Mouse (Mus musculus): ENCODE data around the gene Scai.
"Not testable (repeated sequence)": the region's sequence is repeated elsewhere in the genome, so short reads cannot be mapped to it uniquely, and the experiment has no call there.

Scai gene

DNA sequence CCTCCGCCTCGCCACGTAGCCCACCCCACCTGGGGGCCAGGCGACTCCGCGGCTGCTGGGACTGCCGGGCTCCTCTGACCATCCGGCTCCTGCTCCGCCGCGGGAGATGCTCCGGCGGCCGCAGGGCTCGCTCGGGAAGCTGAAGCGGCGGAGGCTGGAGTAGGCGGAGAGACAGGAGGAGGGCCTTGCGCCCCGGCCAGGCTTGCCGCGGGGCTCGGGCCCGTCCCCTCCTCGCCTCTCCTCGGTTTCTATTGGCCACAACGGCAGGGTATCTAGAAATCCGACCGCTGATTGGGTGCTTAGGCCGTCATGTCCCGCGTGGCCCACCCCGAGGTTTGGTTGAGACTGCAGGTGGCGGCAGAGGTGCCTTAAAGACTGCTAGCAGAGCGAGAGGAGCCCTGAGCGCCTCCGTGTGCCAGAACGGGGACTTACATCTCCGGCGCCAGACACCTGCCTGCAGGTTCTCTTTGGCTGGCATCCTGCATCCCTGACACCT is at the start of gene Scai:
TSS of gene Scai (minus strand) at position 174 of the 496 bp plus-strand sequence.
- DNase-seq: peak; percentile 100

DNA sequence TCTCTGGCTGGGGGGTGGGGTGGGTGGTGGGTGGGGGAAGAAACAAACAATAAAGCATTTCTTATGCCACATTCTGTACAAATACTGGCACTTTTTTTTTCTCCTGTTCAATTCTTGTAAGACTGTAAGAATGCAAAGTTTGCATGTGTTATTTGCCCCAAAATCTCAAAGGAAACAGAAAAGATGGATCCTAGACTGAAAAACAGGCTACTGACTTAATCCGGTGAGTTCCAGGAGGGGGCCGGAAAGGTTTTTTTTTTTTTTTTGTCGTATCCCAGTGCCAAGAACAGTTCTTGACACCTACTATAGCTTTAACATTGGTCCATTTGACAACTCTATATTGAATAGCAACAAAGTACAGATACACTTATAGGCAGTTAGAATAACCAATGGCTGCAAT is 36.2 kb upstream of the Scai start:
- DNase-seq: no peak

DNA sequence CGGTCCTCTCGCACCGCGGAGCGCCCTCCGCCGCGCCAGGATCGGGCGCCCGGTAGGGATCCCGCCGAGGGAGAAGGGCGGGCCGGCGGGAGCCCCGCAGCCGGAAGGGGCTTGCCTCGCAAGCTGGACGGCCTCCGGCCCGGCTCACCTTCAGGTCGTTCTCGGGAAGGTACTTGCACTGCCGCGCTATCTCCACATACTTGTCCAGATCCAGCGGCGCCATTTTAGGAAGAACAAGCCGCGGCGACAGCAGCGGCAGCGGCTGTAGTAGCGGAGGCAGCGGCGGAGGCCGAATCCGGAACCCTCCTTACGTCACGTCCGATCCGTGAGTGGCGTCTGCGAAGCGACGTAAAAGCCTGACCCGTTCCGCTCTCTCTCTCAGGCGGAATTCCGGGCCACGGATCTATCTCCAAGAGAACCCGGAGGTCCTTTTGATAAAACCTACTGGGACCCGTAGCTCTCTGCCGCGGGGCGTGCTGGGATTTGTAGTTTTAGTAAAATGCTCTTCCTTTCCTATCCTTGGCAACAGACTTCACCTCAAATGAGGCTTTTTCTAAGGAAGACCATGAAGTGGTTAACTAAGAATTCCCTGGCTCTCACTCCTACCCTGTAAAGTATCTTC is 35.6 kb upstream of the Scai start, which contains the start of gene Ppp6c:
TSS of gene Ppp6c (minus strand) at position 433 of the 622 bp plus-strand sequence.
- peak; percentile 99 for DNase-seq

DNA sequence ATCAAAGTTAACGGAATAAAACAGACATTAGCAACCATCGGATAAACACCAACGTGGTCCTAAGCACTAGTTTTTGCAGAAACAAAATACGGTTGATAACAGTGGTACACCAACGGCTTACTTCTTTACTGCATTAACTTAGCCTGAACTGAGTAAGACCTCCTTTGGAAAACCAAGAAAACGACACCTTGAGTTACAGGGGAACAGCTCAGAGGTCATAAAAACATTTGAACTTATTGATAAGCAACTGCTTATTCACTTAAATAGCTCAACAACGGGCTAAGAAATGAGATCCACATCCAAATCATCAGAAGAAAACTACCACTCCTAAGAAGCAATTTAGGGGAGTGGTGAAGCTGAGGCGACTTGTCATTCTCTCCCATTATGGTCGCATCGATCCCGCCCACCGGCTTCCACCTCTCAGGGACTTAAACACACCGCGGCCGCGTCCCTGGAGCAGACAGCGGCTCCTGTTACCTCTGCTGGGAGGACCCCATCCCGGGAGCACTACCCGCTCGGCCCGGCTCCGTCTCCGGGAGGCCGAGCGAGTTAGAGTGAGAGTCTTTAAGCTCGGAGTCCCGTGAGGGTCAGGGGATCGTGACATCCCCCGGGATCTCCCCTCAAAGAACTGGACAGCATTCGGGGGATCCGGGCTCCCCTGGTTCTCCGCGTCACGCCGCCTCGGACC is 34.9 kb upstream of the Scai start:
- not testable (repeated sequence) for DNase-seq

DNA sequence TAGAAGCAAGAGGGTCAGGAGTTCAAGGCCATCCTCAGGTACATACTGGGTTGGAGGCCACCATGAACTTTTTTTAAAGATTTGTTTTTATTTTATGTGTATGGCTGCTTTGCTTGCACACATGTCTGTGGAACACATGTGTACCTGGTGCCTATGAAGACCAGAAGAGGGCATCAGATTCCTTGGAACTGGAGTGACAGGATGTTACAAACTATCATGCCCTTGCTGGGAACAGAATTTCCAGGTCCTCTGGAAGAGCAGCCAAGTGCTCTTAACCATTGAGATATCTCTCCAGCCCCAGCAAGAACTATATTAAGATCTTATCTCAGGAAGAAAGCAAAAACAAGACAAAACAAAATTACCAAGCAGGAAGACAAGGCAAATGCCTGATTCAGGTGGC is 34.1 kb upstream of the Scai start:
- no peak for DNase-seq

DNA sequence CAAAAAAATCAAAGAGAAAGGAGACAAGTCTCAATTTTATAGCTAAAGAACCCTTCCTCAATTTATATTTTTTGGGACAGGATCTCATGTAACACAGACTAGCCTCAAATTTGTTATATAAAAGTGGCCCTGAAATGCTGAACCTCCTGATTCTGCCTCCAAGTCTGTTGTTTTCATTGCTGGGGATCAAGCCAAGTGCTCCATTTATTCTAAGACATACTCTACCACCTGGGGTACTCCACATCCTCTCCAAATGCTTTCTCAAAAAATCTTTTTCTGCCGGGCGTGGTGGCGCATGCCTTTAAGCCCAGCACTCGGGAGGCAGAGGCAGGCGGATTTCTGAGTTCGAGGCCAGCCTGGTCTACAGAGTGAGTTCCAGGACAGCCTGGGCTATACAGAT is 29.5 kb upstream of the Scai start:
- no peak for DNase-seq

DNA sequence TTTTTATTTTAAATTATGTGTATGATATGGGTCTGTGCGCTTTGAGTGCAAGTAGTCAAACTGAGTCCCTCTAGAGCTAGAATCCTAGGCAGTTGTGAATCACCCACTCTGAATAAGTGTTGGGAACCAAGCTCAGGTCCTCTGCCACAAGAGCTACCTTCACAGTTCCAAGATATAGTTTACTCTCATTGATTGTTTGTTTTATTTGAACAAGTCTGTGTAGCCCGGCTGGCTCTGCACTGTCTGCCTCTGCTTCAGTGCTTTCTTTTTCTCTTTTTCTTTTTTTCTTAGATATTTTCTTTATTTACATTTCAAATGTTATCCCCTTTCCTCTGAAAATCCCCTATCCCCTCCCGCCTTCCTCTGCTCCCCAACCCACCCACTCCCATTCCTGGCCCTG is 28.5 kb upstream of the Scai start:
- DNase-seq: no peak

DNA sequence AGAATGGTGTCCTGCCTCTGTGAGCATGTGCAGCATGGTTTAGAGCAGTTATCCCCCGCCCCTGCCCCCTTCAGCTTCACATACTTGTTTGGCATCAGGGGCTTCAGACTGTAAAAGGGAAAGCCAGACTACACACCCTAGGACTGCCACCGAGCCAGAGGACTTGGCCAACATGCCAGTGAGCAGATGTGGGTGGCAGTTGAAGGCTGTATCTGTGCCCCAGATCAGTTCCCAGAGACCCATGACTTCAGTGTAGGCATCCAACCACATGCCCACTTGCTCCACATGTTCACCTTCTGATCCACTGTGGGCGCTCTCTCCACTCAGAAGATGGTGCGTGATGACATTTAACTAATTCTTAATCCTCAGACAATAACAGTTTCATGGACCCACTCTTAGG is 26.6 kb upstream of the Scai start:
- DNase-seq: no peak

DNA sequence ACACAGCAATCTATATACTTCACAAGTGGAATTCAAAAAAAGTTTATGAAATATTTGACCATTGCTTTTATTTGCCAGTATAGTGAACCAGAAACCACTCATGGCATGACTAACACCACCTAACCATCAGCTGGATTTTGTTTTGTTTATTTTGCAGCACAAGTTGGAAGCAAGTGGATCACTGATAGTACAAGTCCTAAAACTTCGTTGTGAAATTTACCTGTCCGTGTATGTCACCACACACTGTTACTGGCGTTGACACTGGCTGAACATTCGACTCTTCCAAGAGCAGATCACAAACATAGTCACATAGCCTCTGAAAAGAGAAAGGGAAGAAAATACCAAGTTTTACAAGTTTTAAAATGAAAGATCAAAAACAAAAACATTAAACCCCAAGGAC is 20.2 kb upstream of the Scai start:
- DNase-seq: no peak

DNA sequence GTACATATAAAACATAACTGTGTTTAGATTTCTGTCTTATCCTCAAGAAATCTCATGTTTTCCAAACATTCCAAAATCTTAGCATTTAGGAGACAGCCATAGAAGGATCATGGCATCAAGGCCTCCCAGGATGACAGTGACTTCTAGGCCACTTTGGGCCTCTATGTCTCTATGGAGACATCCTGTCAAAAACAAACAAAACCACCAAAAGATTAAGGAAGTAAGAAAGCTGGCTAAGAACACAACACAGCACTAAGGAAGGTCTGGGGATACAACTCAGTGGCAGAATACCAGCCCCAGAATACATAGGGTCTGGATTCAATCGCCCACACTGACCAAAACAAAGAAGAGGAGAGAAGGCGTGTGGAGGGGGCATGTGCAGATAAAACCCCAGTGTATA is 12.8 kb upstream of the Scai start:
- DNase-seq: no peak

DNA sequence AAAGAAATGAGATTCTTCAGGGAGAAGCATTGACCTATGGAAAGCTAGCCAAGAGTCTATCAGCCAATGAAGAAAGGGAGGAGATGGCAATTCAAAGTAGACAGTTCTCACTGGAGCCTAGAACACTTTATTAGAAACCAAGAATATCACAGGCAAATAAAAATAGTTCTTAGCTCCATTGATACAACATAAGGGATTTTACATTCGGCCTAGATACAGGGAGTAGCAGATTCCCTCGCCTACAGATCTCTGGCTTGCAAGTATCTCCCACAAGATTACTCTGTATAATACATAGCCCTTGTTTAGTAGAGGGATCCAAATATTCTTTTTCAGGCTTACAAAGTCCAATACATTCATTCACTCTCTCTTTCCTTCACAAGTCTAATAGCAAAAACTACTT is 4.3 kb upstream of the Scai start:
- no peak for DNase-seq

DNA sequence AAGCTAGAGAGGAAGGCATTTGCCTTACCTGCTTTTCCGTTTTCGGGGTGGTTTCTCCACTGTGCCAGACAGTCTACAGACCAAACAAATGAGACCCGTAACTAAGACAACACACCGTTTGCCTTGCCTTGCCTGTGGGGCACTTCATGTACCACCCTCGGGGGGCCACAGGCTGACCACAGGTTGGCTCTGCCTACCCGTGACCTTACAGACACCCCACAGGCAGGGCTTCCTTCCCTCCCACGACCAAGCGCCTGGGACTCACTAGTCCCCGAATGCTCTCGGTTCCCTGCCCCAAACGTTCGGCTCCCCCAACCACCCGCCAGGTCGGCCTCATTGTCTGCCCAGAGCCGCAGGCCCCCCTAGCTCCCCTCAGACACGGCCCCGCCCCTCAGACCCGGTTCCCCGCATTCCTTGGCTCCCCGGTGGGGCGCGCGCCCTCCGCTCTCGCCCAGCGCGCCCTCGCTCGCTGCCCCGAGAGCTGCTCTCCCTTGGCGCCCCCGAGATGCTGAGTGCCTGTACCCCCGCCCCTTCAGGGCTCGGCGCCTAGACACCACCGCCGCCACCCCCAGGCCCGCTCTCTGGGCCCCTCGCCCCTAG is 473 bp downstream of the Scai start:
- DNase-seq: no peak

DNA sequence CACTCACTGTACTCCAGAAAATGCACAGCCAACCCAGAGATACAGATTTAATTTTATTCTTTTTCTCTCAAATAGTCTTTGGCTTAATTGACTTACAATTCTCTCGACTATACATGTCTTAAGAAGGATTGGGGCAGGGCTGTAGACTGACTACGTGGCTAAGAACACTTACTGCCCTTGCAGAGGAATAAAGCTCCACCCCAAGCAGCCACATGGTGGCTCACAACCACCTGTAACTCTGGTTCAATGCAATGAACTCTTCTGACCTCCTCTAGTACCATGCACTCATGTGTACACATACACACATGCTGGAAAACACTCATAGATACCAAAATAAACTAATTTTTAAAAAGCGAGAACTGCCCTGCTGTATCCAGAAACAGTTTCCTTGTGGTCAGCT is 4.6 kb downstream of the Scai start:
- DNase-seq: peak; percentile 34

DNA sequence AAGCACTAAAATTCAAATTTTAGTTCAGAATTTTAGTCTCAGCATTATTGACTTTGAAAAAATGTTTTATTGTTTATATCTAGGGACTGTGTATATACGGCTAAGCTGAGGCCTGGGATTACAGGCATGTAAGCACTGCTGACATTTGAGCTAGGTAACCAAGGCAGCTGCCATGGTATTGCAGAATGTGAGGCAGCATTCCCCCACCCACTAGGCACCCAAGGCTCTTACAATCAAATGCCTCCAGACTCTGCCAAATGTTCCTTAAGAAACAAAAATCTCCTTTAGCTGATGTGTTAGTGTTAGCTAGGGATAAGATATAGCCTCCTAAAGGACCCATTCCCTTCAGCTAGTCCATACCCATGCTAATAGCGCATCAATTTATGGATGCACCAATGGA is 6.9 kb downstream of the Scai start:
- no peak for DNase-seq

DNA sequence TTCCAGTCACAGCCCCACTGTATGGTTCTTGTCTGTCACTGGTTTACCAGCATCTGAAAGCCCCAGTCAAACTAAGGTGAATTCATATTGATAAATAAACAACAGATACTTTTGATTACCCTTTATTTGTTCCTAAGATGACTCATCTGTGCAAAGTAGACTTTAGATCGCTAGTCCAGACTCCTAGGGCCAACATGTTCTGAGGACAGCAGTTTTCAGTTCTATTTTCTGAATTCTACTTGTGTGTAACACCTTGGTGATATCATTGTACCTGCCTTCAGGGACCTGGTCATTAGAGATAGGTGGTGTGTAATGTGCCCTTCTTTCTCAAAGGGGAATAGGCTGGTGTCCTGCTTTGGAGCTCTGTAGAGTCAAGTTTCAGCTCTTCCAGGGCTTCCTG is 29.5 kb downstream of the Scai start:
- DNase-seq: peak; percentile 42

DNA sequence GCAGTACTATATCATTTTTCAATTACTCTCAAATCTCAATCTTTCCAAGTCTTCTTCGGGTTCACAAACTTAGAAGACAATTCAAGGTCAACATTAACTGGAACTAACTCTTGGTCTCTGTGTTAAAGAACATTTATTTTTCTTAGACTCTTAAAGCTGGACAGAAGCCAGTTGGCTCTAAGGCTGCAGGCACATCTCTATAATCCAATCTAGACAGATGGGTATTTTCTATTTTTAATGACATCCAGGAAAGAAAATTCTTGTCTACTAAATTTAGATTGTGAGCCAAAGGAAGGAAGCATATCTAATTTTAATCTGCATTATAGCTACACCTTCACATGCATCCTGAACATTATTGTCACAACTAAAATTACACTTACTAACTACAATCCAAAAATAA is 32.6 kb downstream of the Scai start:
- peak; percentile 9 for DNase-seq

DNA sequence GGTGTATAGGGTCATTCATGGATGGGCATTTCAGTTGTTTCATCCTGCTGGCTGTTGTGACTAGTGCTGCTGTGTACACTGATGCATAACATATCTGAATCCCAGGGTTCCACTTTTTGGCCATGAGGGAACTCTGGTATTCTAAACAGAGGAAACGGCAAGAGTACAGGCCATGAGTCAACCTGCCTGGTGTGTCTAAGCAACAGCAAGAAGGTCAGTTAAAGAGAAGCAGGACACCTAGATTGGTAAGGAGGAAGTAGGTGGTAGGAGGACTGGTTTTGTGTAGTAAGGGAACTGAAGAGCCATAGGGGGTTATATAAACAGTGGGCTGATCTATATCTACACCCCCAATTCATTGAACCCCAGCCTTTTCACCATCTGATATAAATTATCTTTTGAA is 33.7 kb downstream of the Scai start:
- peak; percentile 61 for DNase-seq

DNA sequence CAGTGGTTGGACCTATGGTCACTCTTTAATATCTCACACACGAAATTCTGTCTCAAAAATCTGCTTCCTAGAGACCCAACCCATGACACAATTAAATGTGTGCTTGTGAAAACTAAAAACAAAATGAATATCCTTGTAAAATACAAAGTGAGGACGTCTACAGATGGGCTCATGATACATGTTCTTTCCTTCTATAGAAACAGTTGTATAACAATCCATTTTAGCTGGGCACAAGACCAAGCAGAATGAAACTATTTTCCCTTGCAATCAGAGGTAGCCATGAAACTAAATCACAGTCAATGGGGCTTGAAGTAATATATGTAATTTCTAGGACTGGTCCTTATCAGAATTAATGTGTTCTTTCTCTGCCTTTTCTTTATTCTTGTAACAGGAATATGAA is 39.6 kb downstream of the Scai start:
- DNase-seq: no peak

DNA sequence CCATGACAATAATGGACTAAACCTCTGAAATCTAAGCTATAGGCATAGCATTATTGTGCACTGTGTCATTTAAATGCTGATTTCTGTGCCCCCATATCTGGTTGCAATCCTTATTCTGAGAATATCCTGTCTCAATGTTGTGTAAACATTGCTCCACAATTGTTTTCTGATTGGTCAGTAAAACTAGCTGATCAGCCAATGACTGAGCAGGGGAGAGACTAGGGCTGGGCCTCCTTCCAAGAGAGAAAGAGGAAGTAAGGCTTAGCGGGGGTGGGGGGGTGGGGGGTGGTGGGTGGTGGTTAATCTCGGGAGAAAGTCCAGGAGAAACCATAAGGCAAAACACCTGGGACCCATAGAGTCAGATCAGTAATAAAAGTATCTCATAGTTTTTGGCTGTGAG is 42.5 kb downstream of the Scai start:
- no peak for DNase-seq

DNA sequence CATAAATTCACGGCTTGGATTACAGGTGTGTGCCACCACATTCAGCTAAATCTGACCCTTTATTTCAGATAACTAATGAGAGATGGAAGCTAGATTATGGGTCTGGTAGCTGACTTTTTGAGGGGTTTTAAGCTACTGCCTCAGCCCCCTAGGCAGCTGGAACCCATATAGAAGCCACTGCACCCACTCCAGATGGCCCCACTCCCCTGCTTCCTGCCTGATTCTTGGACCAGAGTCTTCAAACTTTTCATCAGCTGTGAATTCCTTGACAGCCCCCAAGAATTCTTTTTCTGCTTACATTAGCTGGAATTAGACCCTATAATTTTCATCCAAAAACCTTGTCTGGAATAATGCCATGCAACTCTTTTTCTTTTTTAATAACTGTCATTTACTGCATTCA is 44.1 kb downstream of the Scai start:
- peak; percentile 7 for DNase-seq

DNA sequence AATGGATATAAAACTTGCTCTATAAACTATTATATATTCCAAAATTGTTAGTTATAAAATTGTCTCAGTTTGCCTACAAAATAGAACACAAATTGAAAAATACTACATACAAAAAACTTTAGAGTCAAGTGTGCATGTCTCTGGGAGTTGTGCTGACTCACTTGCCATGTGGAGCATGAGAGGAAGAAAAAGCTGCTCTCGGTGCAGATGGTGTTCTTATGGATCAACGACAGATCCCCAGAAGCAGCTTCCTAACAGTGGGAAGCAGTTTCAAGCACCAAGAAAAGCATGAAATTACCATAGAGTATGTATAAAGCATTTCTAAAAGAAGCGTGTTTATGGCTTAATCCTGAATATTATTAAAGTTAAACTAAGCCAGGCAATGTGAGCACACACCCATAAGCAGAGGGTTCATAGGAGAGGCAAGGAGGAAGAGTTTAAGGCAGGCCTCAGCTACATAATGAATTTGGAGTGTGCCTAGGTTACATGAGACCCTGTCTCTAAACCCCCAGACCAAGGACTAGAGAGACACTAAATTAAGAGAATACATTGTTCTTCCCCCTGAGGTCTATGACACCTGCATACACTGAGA is 48.1 kb downstream of the Scai start:
- DNase-seq: no peak

DNA sequence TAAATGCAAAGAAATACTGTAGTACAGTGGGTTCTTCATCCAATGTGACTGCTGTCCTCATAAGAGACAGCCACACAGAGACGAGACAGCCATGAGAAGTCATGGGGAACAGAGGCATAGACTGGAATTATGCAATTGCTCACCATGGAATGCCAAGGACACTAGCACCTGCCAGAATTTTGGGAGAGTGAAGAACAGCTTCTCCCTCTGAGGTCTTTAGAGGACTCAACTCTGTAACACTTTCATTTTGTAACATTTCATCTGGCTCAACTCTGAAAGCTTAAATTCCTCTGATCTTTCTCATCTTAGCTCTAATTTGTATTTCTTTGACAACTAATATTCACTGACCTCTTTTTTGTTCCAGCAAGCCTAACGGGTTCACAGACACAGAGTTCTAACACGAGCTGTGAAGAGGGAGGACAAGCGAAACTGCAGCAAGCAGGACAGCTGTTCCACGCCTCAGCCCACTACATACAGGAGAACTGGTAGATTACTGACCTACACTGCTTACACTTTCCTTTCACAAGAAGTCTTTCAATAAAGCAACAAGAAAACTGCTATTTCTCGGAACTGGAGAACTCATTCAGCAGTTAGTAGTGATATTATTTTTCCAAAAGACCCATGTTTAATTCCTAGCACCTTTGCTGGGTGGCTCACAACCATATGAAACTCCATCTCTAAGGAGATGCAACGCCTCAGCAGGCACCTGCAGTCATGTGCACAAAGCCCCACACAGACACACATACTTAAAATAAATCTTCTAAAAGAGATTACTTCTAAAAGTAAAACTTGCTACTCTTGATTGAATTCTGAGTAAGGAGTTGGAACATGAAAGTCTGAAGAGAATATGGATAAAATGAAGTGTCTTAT is 49.7 kb downstream of the Scai start:
- peak; percentile 93 for DNase-seq

All from heart, adult 11 months (tissue).